Mouse (Mus musculus) heart, embryonic 12.5 days (tissue): ENCODE data around the gene Hcar1. TPM values are rescaled to one million over a fixed set of nuclear protein-coding genes. Genes with fewer than 3 reads are reported as not detected.

ENCODE experiments used
- ATAC-seq: fragments of 200-750 bp; cut with Nextera tagmentation; 2 replicates; pipeline ENCODE4 v1.8.0; 2017; ENCODE audit warnings: moderate TSS enrichment, moderate library complexity; ENCODE audit not compliant: insufficient number of reproducible peaks, low FRiP score
- H3K27ac ChIP-seq: fragments of 300-500 bp; sonication (generic); 2 replicates; pipeline ENCODE4 v1.5.1; 2016; ENCODE audit warnings: mild to moderate bottlenecking, moderate library complexity; ENCODE audit not compliant: poor library complexity, severe bottlenecking
- H3K27me3 ChIP-seq: fragments of 300-500 bp; sonication (generic); replicated peaks from 2 replicates; pipeline ENCODE4 v1.6.1; 2016; ENCODE audit warnings: mild to moderate bottlenecking, moderate library complexity
- H3K36me3 ChIP-seq: fragments of 300-500 bp; sonication (generic); 2 replicates; pipeline ENCODE4 v1.6.1; 2016; ENCODE audit warnings: mild to moderate bottlenecking, moderate library complexity
- H3K4me1 ChIP-seq: fragments of 300-500 bp; sonication (generic); replicated peaks from 2 replicates; pipeline ENCODE4 v1.6.1; 2016; ENCODE audit warnings: mild to moderate bottlenecking
- H3K4me2 ChIP-seq: fragments of 300-500 bp; sonication (generic); 2 replicates; pipeline ENCODE4 v1.6.1; 2016; ENCODE audit warnings: mild to moderate bottlenecking, moderate library complexity
- H3K4me3 ChIP-seq: fragments of 300-500 bp; sonication (generic); 2 replicates; pipeline ENCODE4 v1.5.1; 2016; ENCODE audit warnings: mild to moderate bottlenecking
- H3K9ac ChIP-seq: fragments of 300-500 bp; sonication (generic); 2 replicates; pipeline ENCODE4 v1.6.1; 2016; ENCODE audit warnings: mild to moderate bottlenecking, moderate library complexity
- H3K9me3 ChIP-seq: fragments of 300-500 bp; sonication (generic); replicated peaks from 2 replicates; pipeline ENCODE4 v1.6.1; 2016; ENCODE audit warnings: mild to moderate bottlenecking, moderate library complexity
- WGBS: fragments of 180-500 bp; shearing (Covaris S2); methylation state at CpG from one replicate; pipeline ENCODE4 v1.1.7; 2016; 5-methylcytosine and 5-hydroxymethylcytosine counted together
- polyA plus RNA-seq: library from polyadenylated mRNA; unstranded; fragments of >200 nt; fragmentation: Nextera tagmentation; extraction: Ambion mirVana; gene quantifications from 2 replicates; pipeline ENCODE4 v1.2.1, GENCODE M21; 2016

Hcar1 gene
- polyA plus RNA-seq, result 0.11 and 0.22 TPM in 2 replicates

- Histone ChIP-seq H3K4me2 (peak within 1 kb of the TSS; percentile 35; the same call in 1 of the 2 replicates), H3K9ac (no peak within 1 kb of the TSS)
- peak; percentile 25; the same call in 1 of the 2 replicates for ATAC-seq
These were observed at the start of gene Hcar1 for GRCm38 (mm10) chr5:123879928-123880327. Hcar1 (minus strand) TSS chr5:123880020.

GRCm38 (mm10) chr5:123927118-123927517, 47.3 kb upstream of the Hcar1 start, which contains the start of gene Gm43518:
Gm43518 (plus strand) TSS chr5:123927418.
- H3K27me3 ChIP-seq, result no peaks in the 10 kb centered on the region
- ATAC-seq, result no peak
- no peak within 1 kb of the TSS for H3K4me3 ChIP-seq
- H3K36me3 ChIP-seq, result peaks cover 70% of the 10 kb centered on the region
- H3K9ac ChIP-seq, result no peak within 1 kb of the TSS
- 93% methylated on average over 9 of the region's 9 CpGs for WGBS
- no peaks in the 10 kb centered on the region for H3K9me3 ChIP-seq
- no peak within 1 kb of the TSS for H3K27ac ChIP-seq
- H3K4me1 ChIP-seq, result peaks cover 4% of the 10 kb centered on the region; the same call in 1 of the 2 replicates
- H3K4me2 ChIP-seq, result no peak within 1 kb of the TSS

More at GRCm38 (mm10) chr5:123879928-123880327, at the start of gene Hcar1:
- 55% methylated on average over 12 of the region's 12 CpGs for WGBS
- Histone ChIP-seq H3K27ac (no peak within 1 kb of the TSS), H3K9me3 (no peaks in the 10 kb centered on the region), H3K36me3 (no peaks in the 10 kb centered on the region), H3K4me1 (peaks cover 9% of the 10 kb centered on the region), H3K4me3 (no peak within 1 kb of the TSS), H3K27me3 (peaks cover 8% of the 10 kb centered on the region; the same call in 1 of the 2 replicates)

- peaks cover 91% of the 10 kb centered on the region for H3K36me3 ChIP-seq
- no peak for ATAC-seq
- H3K27ac ChIP-seq, result no peak overlapping the region
- no peak overlapping the region for H3K4me2 ChIP-seq
- no peaks in the 10 kb centered on the region for H3K9me3 ChIP-seq
- no peak overlapping the region for H3K9ac ChIP-seq
- H3K27me3 ChIP-seq, result no peaks in the 10 kb centered on the region
- no peak overlapping the region for H3K4me3 ChIP-seq
- no peaks in the 10 kb centered on the region for H3K4me1 ChIP-seq
- WGBS, result 91% methylated on average over 6 of the region's 6 CpGs
These were observed 42.3 kb upstream of the Hcar1 start for GRCm38 (mm10) chr5:123922112-123922511.

GRCm38 (mm10) chr5:123914852-123915251, 35.0 kb upstream of the Hcar1 start:
- H3K4me2 ChIP-seq, result no peak overlapping the region
- ATAC-seq, result no peak
- no peaks in the 10 kb centered on the region for H3K9me3 ChIP-seq
- peaks cover 75% of the 10 kb centered on the region for H3K36me3 ChIP-seq
- H3K4me1 ChIP-seq, result peaks cover 12% of the 10 kb centered on the region
- H3K27ac ChIP-seq, result no peak overlapping the region
- H3K27me3 ChIP-seq, result no peaks in the 10 kb centered on the region
- H3K4me3 ChIP-seq, result no peak overlapping the region
- no peak overlapping the region for H3K9ac ChIP-seq
- WGBS, result 73% methylated on average over 3 of the region's 3 CpGs

GRCm38 (mm10) chr5:123907631-123907977, 27.8 kb upstream of the Hcar1 start:
- no peak for ATAC-seq
- WGBS, result 6% methylated on average over 10 of the region's 10 CpGs

GRCm38 (mm10) chr5:123906976-123907630, 27.3 kb upstream of the Hcar1 start, which contains the start of gene Denr:
Denr (plus strand) TSS chr5:123907175.
- Histone ChIP-seq H3K4me3 (peak within 1 kb of the TSS; percentile 81), H3K27ac (peak within 1 kb of the TSS; percentile 80), H3K4me2 (peak within 1 kb of the TSS; percentile 89), H3K9me3 (no peaks in the 10 kb centered on the region), H3K36me3 (peaks cover 37% of the 10 kb centered on the region), H3K27me3 (no peaks in the 10 kb centered on the region), H3K9ac (peak within 1 kb of the TSS; percentile 88), H3K4me1 (peaks cover 14% of the 10 kb centered on the region)
- peak; percentile 97 for ATAC-seq
- under 1% methylated on average over 60 of the region's 61 CpGs for WGBS

More at GRCm38 (mm10) chr5:123907631-123907977, 27.8 kb upstream of the Hcar1 start:
- H3K4me1 ChIP-seq, result peaks cover 14% of the 10 kb centered on the region
- peaks cover 41% of the 10 kb centered on the region for H3K36me3 ChIP-seq
- H3K4me2 ChIP-seq, result peak overlapping the region; percentile 89
- no peaks in the 10 kb centered on the region for H3K9me3 ChIP-seq
- H3K27me3 ChIP-seq, result no peaks in the 10 kb centered on the region
- peak overlapping the region; percentile 80; the same call in 1 of the 2 replicates for H3K27ac ChIP-seq
- H3K4me3 ChIP-seq, result peak overlapping the region; percentile 81
- H3K9ac ChIP-seq, result peak overlapping the region; percentile 88

GRCm38 (mm10) chr5:123906146-123906975, 26.5 kb upstream of the Hcar1 start:
- peaks cover 14% of the 10 kb centered on the region for H3K4me1 ChIP-seq
- no peaks in the 10 kb centered on the region for H3K9me3 ChIP-seq
- no peak overlapping the region for H3K9ac ChIP-seq
- ATAC-seq, result no peak
- WGBS, result 71% methylated on average over 17 of the region's 17 CpGs
- H3K4me3 ChIP-seq, result no peak overlapping the region
- H3K27ac ChIP-seq, result no peak overlapping the region
- no peaks in the 10 kb centered on the region for H3K27me3 ChIP-seq
- peaks cover 30% of the 10 kb centered on the region for H3K36me3 ChIP-seq
- peak overlapping the region; percentile 45 for H3K4me2 ChIP-seq

- Histone ChIP-seq H3K4me3 (no peak overlapping the region), H3K4me1 (peaks cover 14% of the 10 kb centered on the region), H3K4me2 (no peak overlapping the region), H3K9me3 (no peaks in the 10 kb centered on the region), H3K27ac (no peak overlapping the region), H3K27me3 (no peaks in the 10 kb centered on the region), H3K9ac (no peak overlapping the region), H3K36me3 (peaks cover 9% of the 10 kb centered on the region)
- 58% methylated on average over 11 of the region's 11 CpGs for WGBS
- no peak for ATAC-seq
These were observed 24.3 kb upstream of the Hcar1 start for GRCm38 (mm10) chr5:123904059-123904672.

GRCm38 (mm10) chr5:123897352-123897751, 17.5 kb upstream of the Hcar1 start:
- no peak overlapping the region for H3K27ac ChIP-seq
- H3K36me3 ChIP-seq, result no peaks in the 10 kb centered on the region
- H3K9ac ChIP-seq, result no peak overlapping the region
- H3K4me2 ChIP-seq, result no peak overlapping the region
- H3K4me3 ChIP-seq, result no peak overlapping the region
- H3K9me3 ChIP-seq, result no peaks in the 10 kb centered on the region
- no peaks in the 10 kb centered on the region for H3K27me3 ChIP-seq
- H3K4me1 ChIP-seq, result no peaks in the 10 kb centered on the region
- 83% methylated on average over 13 of the region's 13 CpGs for WGBS
- no peak for ATAC-seq

GRCm38 (mm10) chr5:123896395-123896794, 16.6 kb upstream of the Hcar1 start:
- no peaks in the 10 kb centered on the region for H3K36me3 ChIP-seq
- peaks cover 4% of the 10 kb centered on the region; the same call in 1 of the 2 replicates for H3K4me1 ChIP-seq
- no peak overlapping the region for H3K9ac ChIP-seq
- H3K27ac ChIP-seq, result no peak overlapping the region
- H3K4me3 ChIP-seq, result no peak overlapping the region
- H3K27me3 ChIP-seq, result no peaks in the 10 kb centered on the region
- no peaks in the 10 kb centered on the region for H3K9me3 ChIP-seq
- WGBS, result 75% methylated on average over 11 of the region's 11 CpGs
- no peak for ATAC-seq
- H3K4me2 ChIP-seq, result no peak overlapping the region

GRCm38 (mm10) chr5:123893520-123893919, 13.7 kb upstream of the Hcar1 start:
- Histone ChIP-seq H3K9ac (no peak overlapping the region), H3K4me3 (no peak overlapping the region), H3K4me2 (no peak overlapping the region), H3K27ac (no peak overlapping the region), H3K4me1 (peaks cover 4% of the 10 kb centered on the region; the same call in 1 of the 2 replicates), H3K9me3 (no peaks in the 10 kb centered on the region), H3K36me3 (no peaks in the 10 kb centered on the region), H3K27me3 (no peaks in the 10 kb centered on the region)
- no peak for ATAC-seq
- 87% methylated on average over 5 of the region's 5 CpGs for WGBS
